Mouse (Mus musculus) heart, embryonic 12.5 days (tissue): ENCODE results near the gene Adamtsl1. TPM values are rescaled to one million over a fixed set of nuclear protein-coding genes. Genes with fewer than 3 reads are reported as not detected.

ENCODE experiments used
- ATAC-seq: fragments of 200-750 bp; cut with Nextera tagmentation; 2 replicates; pipeline ENCODE4 v1.8.0; 2017; ENCODE audit warnings: moderate TSS enrichment, moderate library complexity; ENCODE audit not compliant: insufficient number of reproducible peaks, low FRiP score
- H3K27ac ChIP-seq: fragments of 300-500 bp; sonication (generic); 2 replicates; pipeline ENCODE4 v1.5.1; 2016; ENCODE audit warnings: mild to moderate bottlenecking, moderate library complexity; ENCODE audit not compliant: poor library complexity, severe bottlenecking
- H3K27me3 ChIP-seq: fragments of 300-500 bp; sonication (generic); replicated peaks from 2 replicates; pipeline ENCODE4 v1.6.1; 2016; ENCODE audit warnings: mild to moderate bottlenecking, moderate library complexity
- H3K36me3 ChIP-seq: fragments of 300-500 bp; sonication (generic); 2 replicates; pipeline ENCODE4 v1.6.1; 2016; ENCODE audit warnings: mild to moderate bottlenecking, moderate library complexity
- H3K4me1 ChIP-seq: fragments of 300-500 bp; sonication (generic); replicated peaks from 2 replicates; pipeline ENCODE4 v1.6.1; 2016; ENCODE audit warnings: mild to moderate bottlenecking
- H3K4me2 ChIP-seq: fragments of 300-500 bp; sonication (generic); 2 replicates; pipeline ENCODE4 v1.6.1; 2016; ENCODE audit warnings: mild to moderate bottlenecking, moderate library complexity
- H3K4me3 ChIP-seq: fragments of 300-500 bp; sonication (generic); 2 replicates; pipeline ENCODE4 v1.5.1; 2016; ENCODE audit warnings: mild to moderate bottlenecking
- H3K9ac ChIP-seq: fragments of 300-500 bp; sonication (generic); 2 replicates; pipeline ENCODE4 v1.6.1; 2016; ENCODE audit warnings: mild to moderate bottlenecking, moderate library complexity
- H3K9me3 ChIP-seq: fragments of 300-500 bp; sonication (generic); replicated peaks from 2 replicates; pipeline ENCODE4 v1.6.1; 2016; ENCODE audit warnings: mild to moderate bottlenecking, moderate library complexity
- WGBS: fragments of 180-500 bp; shearing (Covaris S2); methylation state at CpG from one replicate; pipeline ENCODE4 v1.1.7; 2016; 5-methylcytosine and 5-hydroxymethylcytosine counted together
- polyA plus RNA-seq: library from polyadenylated mRNA; unstranded; fragments of >200 nt; fragmentation: Nextera tagmentation; extraction: Ambion mirVana; gene quantifications from 2 replicates; pipeline ENCODE4 v1.2.1, GENCODE M21; 2016

The Adamtsl1 gene
- polyA plus RNA-seq, 1 experiment from 2014 or later, result 12.4 TPM

- no peak overlapping the region for H3K4me2 ChIP-seq
- no peaks in the 10 kb centered on the region for H3K9me3 ChIP-seq
- no peak overlapping the region for H3K27ac ChIP-seq
- ATAC-seq, result no peak
- H3K27me3 ChIP-seq, result no peaks in the 10 kb centered on the region
- H3K4me1 ChIP-seq, result peaks cover 4% of the 10 kb centered on the region; the same call in 1 of the 2 replicates
- WGBS, result 71% methylated on average over 5 of the region's 5 CpGs
- H3K4me3 ChIP-seq, result no peak overlapping the region
- no peaks in the 10 kb centered on the region for H3K36me3 ChIP-seq
- H3K9ac ChIP-seq, result no peak overlapping the region
These were observed 677.2 kb downstream of the Adamtsl1 start for GRCm38 (mm10) chr4:86191195-86191594.

GRCm38 (mm10) chr4:86201766-86202165 lies 687.8 kb downstream of the Adamtsl1 start:
- 77% methylated on average over 7 of the region's 7 CpGs for WGBS
- ATAC-seq, result no peak

GRCm38 (mm10) chr4:86203288-86203687 lies 689.3 kb downstream of the Adamtsl1 start:
- Histone ChIP-seq H3K4me2 (no peak overlapping the region), H3K4me1 (peaks cover 9% of the 10 kb centered on the region), H3K36me3 (no peaks in the 10 kb centered on the region), H3K4me3 (no peak overlapping the region), H3K27me3 (no peaks in the 10 kb centered on the region), H3K27ac (no peak overlapping the region), H3K9me3 (no peaks in the 10 kb centered on the region), H3K9ac (no peak overlapping the region)
- 53% methylated on average over 2 of the region's 2 CpGs for WGBS
- no peak for ATAC-seq

More at GRCm38 (mm10) chr4:86201766-86202165, 687.8 kb downstream of the Adamtsl1 start:
- Histone ChIP-seq H3K27me3 (no peaks in the 10 kb centered on the region), H3K4me3 (no peak overlapping the region), H3K4me2 (no peak overlapping the region), H3K9ac (no peak overlapping the region), H3K36me3 (no peaks in the 10 kb centered on the region), H3K4me1 (peaks cover 6% of the 10 kb centered on the region; the same call in 1 of the 2 replicates), H3K9me3 (no peaks in the 10 kb centered on the region), H3K27ac (no peak overlapping the region)

- H3K27me3 ChIP-seq, result no peaks in the 10 kb centered on the region
- no peak overlapping the region for H3K9ac ChIP-seq
- WGBS, result 38% methylated on average over 5 of the region's 5 CpGs
These were observed 710.9 kb downstream of the Adamtsl1 start for GRCm38 (mm10) chr4:86224875-86225274.

GRCm38 (mm10) chr4:86227096-86227495 lies 713.1 kb downstream of the Adamtsl1 start:
- no peak for ATAC-seq
- WGBS, result 73% methylated on average over 1 of the region's 1 CpGs

More at GRCm38 (mm10) chr4:86224875-86225274, 710.9 kb downstream of the Adamtsl1 start:
- Histone ChIP-seq H3K36me3 (no peaks in the 10 kb centered on the region), H3K4me2 (no peak overlapping the region), H3K4me1 (no peaks in the 10 kb centered on the region), H3K9me3 (no peaks in the 10 kb centered on the region), H3K27ac (no peak overlapping the region), H3K4me3 (no peak overlapping the region)
- no peak for ATAC-seq

GRCm38 (mm10) chr4:86233197-86233596 lies 719.2 kb downstream of the Adamtsl1 start:
- WGBS, result 72% methylated on average over 3 of the region's 3 CpGs
- Histone ChIP-seq H3K4me2 (no peak overlapping the region), H3K4me1 (no peaks in the 10 kb centered on the region), H3K4me3 (no peak overlapping the region), H3K9ac (no peak overlapping the region), H3K9me3 (0 out of 2 replicates have a peak, but pooled peaks cover 4% of the 10 kb centered on the region), H3K27me3 (no peaks in the 10 kb centered on the region), H3K36me3 (no peaks in the 10 kb centered on the region), H3K27ac (no peak overlapping the region)
- ATAC-seq, result no peak

More at GRCm38 (mm10) chr4:86227096-86227495, 713.1 kb downstream of the Adamtsl1 start:
- no peaks in the 10 kb centered on the region for H3K4me1 ChIP-seq
- no peak overlapping the region for H3K4me2 ChIP-seq
- H3K27ac ChIP-seq, result no peak overlapping the region
- no peaks in the 10 kb centered on the region for H3K9me3 ChIP-seq
- no peak overlapping the region for H3K9ac ChIP-seq
- H3K4me3 ChIP-seq, result no peak overlapping the region
- H3K36me3 ChIP-seq, result no peaks in the 10 kb centered on the region
- H3K27me3 ChIP-seq, result no peaks in the 10 kb centered on the region

- H3K4me2 ChIP-seq, result no peak overlapping the region
- H3K4me1 ChIP-seq, result no peaks in the 10 kb centered on the region
- H3K27me3 ChIP-seq, result no peaks in the 10 kb centered on the region
- no peak for ATAC-seq
- H3K9ac ChIP-seq, result no peak overlapping the region
- WGBS, result 76% methylated on average over 2 of the region's 2 CpGs
- no peaks in the 10 kb centered on the region for H3K9me3 ChIP-seq
- H3K36me3 ChIP-seq, result no peaks in the 10 kb centered on the region
- H3K4me3 ChIP-seq, result no peak overlapping the region
- no peak overlapping the region for H3K27ac ChIP-seq
These were observed 728.0 kb downstream of the Adamtsl1 start for GRCm38 (mm10) chr4:86241854-86242424.

GRCm38 (mm10) chr4:86270085-86270484 lies 756.1 kb downstream of the Adamtsl1 start:
- no peak for ATAC-seq
- Histone ChIP-seq H3K36me3 (no peaks in the 10 kb centered on the region), H3K9ac (no peak overlapping the region)

GRCm38 (mm10) chr4:86273703-86274355 lies 759.9 kb downstream of the Adamtsl1 start:
- peaks cover 17% of the 10 kb centered on the region for H3K4me1 ChIP-seq
- WGBS, result 67% methylated on average over 6 of the region's 6 CpGs

More at GRCm38 (mm10) chr4:86270085-86270484, 756.1 kb downstream of the Adamtsl1 start:
- H3K9me3 ChIP-seq, result no peaks in the 10 kb centered on the region
- peaks cover 3% of the 10 kb centered on the region; the same call in 1 of the 2 replicates for H3K4me1 ChIP-seq
- H3K4me2 ChIP-seq, result no peak overlapping the region
- no peak overlapping the region for H3K27ac ChIP-seq
- WGBS, result 67% methylated on average over 2 of the region's 2 CpGs
- no peaks in the 10 kb centered on the region for H3K27me3 ChIP-seq
- no peak overlapping the region for H3K4me3 ChIP-seq

GRCm38 (mm10) chr4:86274663-86275062 lies 760.7 kb downstream of the Adamtsl1 start:
- Histone ChIP-seq H3K9me3 (no peaks in the 10 kb centered on the region), H3K36me3 (no peaks in the 10 kb centered on the region), H3K4me2 (no peak overlapping the region), H3K27ac (no peak overlapping the region), H3K4me1 (peaks cover 17% of the 10 kb centered on the region), H3K9ac (no peak overlapping the region), H3K27me3 (no peaks in the 10 kb centered on the region), H3K4me3 (no peak overlapping the region)
- no peak for ATAC-seq
- WGBS, result 66% methylated on average over 2 of the region's 2 CpGs

More at GRCm38 (mm10) chr4:86273703-86274355, 759.9 kb downstream of the Adamtsl1 start:
- no peak overlapping the region for H3K9ac ChIP-seq
- H3K27ac ChIP-seq, result no peak overlapping the region
- H3K27me3 ChIP-seq, result no peaks in the 10 kb centered on the region
- H3K4me2 ChIP-seq, result no peak overlapping the region
- H3K36me3 ChIP-seq, result no peaks in the 10 kb centered on the region
- no peak overlapping the region for H3K4me3 ChIP-seq
- no peaks in the 10 kb centered on the region for H3K9me3 ChIP-seq
- no peak for ATAC-seq

- peaks cover 17% of the 10 kb centered on the region for H3K4me1 ChIP-seq
- ATAC-seq, result no peak; the same call in 1 of the 2 replicates
These were observed 762.2 kb downstream of the Adamtsl1 start for GRCm38 (mm10) chr4:86276021-86276813.

More at GRCm38 (mm10) chr4:86276021-86276813, 762.2 kb downstream of the Adamtsl1 start:
- 67% methylated on average over 14 of the region's 14 CpGs for WGBS
- H3K27ac ChIP-seq, result no peak overlapping the region
- no peak overlapping the region for H3K4me2 ChIP-seq
- no peaks in the 10 kb centered on the region for H3K36me3 ChIP-seq
- H3K9ac ChIP-seq, result no peak overlapping the region
- no peak overlapping the region for H3K4me3 ChIP-seq
- no peaks in the 10 kb centered on the region for H3K27me3 ChIP-seq
- 0 out of 2 replicates have a peak, but pooled peaks cover 4% of the 10 kb centered on the region for H3K9me3 ChIP-seq
